Mouse (Mus musculus): Measurements from ENCODE around the gene Kidins220.

The Kidins220 gene

DNA sequence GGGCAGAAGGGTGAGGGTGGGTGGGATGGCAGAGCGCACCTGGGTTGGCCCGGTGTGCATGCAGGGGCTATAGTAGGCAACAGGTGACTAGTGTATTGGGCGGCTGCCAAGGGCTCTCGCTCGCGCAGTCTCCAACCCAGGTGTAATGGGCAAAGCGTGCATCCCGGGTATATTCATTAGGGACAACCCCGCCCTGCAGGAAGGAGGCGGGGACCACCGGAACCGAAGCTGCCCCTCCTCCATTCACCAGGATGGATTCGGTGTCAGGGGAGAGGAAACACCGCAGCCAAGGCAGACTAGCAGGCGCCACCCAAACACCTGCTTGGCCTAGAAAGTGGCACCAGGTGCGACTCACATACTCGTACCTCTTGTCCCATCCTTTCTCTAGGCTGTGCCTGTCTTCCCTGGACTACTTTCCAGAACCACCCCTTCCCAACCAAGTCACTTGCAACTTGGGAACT is 118.1 kb downstream of the Kidins220 start:
- peak; percentile 15 for DNase-seq (ENCODE audit: low spot score)

DNA sequence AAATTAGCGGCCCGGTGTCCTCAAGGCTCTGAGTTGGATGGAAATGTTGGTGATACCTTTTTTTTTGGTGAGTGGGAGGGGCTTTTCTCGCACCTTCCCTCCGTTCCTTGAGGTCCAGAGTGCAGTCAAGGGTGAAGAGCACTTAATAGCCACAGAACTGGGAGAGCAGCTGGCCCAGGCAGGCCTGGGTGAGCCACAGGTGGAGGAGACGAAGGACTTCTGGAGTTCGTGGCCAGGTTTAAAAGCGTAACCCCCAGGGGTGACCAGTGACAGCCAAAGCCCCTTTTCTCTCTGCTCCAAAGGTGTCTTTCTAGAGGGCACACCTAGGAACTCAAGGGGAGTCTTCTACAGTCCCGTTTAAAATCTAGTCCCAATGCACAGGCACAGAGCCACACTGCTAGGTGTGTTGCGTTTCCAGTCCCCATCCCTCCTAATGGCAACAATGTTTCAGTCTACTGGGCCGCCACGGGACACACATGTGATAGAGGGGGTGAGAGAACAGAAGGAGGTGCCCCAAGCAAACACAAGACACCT is 118.6 kb downstream of the Kidins220 start:
- DNase-seq (ENCODE audit: low spot score): no peak

DNA sequence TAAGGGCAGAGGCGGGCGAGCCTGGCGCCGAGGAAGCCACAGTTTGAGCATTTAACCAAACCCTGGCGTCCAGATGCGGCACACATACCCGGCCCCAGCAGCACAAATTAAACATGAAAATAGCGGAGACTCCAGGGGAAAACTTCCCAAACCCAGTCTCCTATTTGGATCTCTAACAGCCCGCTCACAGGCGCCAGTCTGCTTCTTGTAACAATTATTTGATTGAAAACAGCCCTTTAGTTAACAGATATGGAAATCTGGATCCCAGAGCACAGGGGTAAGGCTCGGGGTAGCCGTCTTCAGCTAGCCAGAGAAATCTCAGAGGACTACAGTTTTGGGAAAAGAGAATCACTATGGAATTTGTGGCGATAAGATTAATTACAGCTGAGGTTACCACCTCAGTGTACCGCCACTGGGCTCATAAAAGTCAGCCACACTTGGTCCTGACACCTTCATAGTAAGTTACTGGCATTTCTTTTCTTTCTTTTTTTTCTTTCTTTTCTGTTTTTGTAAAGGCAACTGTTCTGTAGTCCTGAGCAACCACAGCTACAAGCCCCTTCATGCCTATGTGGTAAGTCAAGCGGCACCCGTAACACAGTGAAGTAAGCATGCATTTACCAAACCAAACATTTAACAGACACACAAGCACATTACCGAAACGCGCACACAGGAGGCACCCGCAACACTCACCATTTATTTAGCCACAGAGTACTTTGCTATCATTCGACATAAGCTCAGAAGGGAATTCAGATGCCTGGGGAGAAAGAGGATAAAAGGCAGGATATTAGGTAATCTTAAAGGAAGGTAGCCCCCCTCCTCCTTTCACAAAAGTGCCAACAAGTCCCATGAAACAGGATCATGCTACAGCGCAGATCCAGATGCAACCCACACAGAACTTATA is 120.1 kb downstream of the Kidins220 start:
- DNase-seq (ENCODE audit: low spot score): no peak

DNA sequence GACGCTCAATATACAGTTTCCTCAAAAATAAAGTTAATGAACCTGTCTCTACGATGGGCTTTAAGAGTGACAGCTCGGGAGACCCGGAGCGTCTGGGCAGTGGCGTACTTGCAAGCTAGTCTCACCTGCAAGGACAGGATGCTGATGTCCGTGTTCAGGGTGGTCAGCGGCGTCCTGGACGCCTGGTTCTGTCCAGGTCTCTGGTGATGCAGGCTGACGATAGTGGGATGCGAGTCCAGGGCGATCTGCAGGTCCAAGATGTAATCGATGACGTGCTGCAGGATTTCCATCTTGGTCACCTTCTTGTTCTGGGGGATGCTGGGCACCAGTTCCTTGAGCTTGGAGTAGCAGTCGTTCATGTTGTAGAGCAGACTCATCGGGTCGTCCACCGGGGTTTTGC is 120.8 kb downstream of the Kidins220 start:
- DNase-seq (ENCODE audit: low spot score): no peak

DNA sequence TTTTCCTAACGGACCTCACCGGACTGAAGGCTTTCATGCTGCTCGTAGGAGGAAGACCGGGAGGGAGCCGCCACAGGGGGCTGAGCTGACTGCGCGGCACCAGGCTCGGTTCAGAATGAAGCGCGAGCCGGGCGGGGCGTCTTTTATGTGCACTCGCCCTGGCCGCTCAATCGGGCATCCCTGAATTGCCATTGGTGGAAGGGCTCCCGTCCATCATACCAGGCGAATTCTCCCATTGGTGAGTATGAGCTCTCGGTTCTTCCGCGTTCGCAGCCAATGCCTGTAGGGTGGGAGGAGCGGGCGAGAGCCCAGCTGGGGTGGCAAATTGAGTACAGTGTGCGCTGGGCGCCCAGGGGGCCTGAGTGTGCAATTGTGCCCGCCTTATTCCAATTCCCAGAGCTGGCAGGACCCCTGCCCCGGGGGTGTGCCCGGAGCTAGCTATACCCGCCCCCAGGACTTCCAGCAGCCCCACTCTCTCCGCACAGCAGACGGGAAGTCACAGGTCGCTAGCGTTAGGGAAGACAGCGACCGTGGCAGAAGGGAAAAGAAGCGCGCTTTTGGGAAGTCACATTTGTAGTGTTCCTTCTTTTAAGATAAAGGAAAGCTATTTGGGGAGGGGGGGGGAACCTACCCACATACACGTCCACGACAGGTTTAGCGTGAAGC is 121.4 kb downstream of the Kidins220 start:
- peak; percentile 97 for DNase-seq (ENCODE audit: low spot score)

DNA sequence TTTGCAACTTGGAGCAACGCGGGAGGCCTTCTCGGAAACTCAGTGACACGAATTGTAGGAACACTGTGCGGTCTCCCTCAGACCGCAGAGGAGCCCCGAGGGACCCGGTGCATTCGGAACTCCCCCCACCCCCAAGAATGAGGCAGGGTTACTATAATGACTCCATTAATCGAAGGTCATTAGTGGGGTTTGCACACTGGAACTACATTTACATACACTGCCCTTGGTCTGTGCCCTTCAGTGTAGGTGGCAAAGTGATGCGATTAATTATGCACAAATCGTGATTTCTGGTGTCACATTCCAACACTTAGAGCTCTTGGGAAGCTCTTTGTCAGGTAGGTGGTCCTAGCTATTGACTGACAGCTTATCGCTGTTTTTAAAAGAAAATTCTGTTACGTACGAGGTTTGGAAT is 121.9 kb downstream of the Kidins220 start:
- no peak for DNase-seq (ENCODE audit: low spot score)

DNA sequence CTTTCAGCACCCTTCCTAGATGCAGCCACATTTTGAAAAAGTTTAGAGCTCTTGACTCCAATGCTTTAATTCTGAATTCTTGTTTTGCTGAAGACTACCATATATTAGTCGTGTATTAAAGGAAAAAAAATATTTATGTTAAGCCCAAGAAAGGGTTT is 122.2 kb downstream of the Kidins220 start, which contains the start of gene Id2:
Gene Id2 (minus strand): TSS at position 89 of the 158 bp plus-strand sequence.
- DNase-seq (ENCODE audit: low spot score): no peak

DNA sequence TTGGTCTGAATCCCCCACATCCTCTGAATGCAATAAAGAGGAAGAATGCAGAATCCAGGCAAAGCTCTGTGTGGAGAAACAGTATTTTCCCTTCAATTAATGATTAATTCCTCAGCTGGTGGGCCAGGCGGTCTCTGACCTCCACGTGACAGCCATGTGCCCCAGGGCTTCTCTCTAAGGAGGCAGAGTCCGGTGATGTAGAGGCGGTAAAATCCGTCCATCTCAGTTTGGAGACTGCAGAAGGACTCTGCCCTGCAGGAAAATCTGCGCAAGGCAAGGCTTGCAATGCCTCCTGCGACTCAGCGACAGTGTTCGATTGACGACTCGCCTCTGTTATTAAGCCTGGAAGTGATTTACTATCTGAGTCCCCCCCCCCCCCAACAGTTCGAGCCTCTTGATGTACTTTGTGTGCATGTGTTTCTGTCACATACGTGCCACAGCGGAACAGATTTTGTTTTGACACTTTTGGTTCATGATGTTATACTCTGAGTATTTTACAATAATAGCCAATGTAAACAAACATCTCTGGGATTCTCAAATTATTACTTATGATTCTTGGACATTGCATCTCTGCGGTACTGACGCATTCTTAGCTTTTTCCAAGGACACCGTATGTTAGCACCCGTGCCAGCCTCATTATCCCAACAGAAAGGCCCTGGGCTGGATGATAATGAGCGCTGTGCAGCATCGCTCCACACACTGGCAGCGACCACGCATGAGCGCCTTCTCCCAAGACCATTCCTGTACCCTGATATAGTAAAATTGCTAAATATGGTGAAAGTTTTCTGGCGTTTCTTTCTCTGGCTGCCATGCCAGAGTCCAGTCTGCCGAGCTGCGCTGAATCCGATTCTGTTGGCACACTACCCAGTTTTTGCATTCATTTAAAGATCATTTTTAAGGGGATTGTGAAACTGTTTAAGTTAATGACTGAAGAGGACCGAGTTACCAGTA is 122.8 kb downstream of the Kidins220 start:
- peak; percentile 48 for DNase-seq (ENCODE audit: low spot score)

DNA sequence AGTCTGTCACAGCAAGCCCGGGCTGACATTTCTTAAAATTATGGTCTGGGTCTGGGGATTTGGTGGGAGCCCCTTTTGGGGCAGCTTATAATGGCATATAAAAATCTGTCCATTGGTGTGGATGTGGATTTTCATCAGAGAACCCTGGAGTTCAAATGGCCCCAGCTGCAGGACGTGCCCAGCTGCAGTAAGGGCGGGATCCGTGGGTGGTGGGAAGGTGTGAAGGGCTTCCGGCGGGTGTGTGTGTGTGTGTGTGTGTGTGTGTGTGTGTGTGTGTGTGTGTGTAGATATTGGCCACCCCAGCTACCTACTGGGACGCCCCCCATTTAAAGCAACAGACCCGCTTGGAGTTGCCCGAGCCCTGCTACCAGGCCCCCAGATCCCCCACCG is 123.4 kb downstream of the Kidins220 start:
- no peak for DNase-seq (ENCODE audit: low spot score)

DNA sequence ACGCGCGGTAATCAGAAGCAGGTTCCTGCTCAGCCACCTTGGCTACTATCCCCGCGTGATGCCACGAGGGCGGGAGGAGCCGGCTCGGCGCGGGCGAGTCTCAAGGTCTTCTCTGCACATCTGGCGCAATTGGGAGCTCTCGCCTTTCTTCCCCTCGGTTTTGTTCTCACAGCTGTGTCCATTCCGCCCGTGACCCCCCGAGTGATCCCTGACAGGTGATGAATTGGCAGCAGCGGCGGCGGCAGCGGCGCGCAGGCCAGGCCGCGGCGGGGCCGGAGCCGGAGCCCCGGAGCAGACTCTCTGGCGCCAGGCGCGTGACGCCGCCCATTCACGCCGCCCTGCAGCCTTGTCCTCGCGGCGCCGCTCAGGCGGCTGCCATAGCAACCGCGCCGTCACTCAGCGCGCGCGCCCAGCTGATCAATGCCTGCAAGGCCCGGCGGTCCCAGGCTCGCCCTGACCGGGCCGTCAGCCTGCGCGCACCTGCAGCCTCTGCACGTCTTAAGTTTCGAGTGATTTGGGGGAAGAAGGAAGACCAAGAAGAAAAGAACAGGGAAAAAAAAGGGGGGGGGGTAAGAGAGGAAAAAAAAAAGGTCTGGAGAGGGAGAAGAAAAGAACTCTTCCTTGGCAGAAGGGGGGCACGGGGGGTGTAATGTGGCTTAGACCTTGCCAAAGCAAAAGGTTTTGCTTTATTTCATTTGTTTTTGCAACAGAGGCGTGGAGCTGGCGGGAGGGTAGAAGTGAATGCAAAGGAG is 124.0 kb downstream of the Kidins220 start:
- DNase-seq (ENCODE audit: low spot score): peak; percentile 91

DNA sequence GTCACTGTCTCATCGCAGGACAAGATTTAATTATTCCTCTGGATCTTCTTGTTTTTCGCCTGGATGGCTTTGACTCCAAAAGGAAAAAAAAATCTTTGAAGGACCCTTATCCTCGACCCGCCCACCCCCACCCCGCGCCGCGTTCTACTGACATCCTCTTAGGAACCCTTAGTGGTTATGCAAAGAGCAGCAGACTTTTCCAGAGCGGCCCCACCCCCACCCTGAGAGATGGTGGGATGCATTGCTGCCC is 124.5 kb downstream of the Kidins220 start:
- DNase-seq (ENCODE audit: low spot score): peak; percentile 26

DNA sequence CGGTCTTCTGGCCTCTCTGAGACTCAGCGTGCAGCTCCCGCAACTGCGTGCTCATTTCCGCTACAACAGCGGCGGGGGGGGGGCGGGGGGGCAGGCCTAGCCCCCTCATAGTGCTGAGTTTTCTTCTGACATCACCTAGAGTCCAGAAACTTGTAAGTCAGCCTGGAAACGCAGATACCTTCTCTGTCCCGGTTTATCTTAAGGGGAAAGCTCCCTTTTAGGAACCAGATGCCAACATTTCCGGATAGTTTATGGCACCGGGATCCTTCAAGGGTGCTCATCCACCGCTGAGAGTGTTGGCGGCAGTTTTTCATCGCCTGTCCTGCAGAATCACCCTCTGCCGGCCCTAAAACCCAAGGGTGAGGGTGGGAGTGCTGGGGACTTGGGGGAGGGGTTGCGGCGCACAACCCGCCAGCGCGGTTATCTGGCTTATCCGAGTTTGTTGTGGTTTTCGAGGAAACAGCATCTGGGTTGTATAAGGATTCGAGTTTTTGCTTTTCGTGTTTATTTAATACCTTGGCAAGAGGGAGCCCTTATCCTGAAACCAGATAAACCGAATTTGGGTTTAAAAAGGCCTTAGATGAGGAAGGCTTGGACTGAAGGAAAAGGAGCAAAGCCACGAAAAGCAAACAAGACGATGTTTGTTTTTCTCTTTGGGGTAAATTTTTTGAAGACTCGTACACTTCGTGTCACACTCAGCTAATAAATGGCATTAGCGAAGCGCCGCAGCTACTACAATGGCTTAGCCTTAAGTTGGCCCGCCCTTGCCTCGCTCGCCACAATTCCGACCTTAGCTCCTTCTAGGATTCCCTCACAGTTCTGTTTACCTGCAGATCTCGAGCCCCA is 125.1 kb downstream of the Kidins220 start:
- DNase-seq (ENCODE audit: low spot score): peak; percentile 63

DNA sequence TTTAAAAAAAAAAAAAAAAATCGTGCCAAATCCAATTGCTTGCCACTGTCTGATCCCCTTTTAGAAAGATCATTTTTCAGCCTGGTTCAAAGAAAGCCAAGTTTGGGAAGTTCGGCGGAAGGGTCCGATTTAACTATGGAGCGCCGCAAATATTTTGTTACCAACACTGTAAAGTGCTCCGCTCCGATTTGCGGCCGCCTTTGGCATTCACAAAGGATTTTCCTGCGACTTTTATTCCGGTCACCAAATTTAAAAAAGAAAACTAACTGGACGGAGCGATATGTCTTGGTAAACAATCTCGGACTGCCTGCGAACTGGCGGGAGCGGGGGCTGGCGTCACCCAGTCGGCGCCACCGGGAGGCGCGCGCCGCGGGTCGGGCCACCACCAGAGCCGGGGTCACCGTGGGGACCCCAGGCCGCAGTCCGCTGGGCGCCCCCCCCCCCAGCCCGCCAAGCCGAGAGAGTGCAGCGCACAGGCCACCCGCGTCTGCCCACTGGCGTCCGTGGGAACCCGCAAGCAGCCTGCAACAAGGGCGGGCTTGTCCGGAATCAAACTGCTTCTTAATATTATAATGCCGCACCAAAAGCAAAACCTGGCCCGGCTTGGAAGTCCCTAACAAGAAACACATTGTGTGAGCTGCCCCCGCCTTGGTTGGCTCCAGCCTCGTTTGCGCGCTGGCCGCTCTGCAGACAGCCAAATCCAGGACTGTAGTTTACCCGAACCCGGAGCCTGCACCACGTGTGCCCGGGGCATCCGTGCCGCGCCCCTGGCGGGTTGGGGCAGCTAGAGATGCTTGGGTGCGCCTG is 125.9 kb downstream of the Kidins220 start:
- peak; percentile 36 for DNase-seq (ENCODE audit: low spot score)

DNA sequence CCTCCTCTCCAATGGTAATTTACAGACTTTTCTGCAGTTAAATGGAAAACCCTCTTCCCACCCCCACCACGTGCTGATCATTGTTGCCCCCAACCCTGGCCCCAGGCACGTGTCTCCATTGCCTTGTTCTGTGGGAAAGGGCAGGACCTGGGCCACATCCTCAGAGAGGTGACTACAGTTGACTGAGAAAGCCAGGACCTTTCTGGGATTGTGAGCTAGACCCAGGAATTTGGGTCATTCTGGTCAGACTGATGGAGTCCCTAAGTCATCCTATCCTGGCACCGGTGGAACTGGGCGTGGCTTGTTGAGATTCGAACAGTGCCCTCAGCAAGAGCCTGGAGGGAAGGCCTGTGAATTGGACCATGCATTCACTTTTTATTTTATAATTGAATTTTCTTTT is 126.7 kb downstream of the Kidins220 start:
- DNase-seq (ENCODE audit: low spot score): no peak

DNA sequence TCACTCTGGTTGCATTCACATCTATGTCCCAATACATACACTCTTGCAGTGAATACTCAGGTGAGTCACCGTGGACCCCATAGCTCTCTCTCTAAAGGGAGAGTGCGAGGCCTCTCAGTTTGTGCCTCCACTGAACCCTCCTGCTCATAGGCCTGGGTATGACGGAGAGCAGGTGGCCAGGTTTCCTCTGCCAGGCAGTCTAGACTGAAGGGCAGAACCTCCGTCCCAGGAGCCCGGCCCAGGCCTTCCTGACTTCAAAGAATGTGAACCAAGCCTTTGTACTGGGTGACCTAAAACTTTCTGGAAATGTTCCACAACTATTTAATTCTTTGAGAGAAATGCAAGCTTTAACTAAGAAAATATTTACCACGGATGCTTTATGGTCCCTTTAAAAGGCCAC is 129.2 kb downstream of the Kidins220 start:
- DNase-seq (ENCODE audit: low spot score): no peak

DNA sequence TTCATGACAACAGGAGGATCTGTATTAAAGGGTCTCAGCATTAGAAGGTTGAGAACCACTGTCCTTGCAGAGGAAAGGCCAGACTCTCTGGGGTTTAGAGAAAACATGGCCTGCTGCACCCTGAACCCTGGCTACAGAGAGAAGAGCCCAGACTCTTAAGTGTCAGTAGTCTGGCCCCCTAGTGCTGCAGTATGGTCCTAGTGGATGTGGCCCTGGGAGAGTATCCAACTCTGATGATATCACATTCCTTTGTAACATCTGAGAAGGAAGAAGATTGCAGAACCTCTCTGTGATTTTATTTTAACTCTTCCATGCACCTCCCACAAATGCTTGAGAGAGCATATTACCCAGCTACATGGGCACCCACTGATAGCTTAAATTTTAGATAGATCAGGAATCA is 129.8 kb downstream of the Kidins220 start:
- DNase-seq (ENCODE audit: low spot score): no peak

DNA sequence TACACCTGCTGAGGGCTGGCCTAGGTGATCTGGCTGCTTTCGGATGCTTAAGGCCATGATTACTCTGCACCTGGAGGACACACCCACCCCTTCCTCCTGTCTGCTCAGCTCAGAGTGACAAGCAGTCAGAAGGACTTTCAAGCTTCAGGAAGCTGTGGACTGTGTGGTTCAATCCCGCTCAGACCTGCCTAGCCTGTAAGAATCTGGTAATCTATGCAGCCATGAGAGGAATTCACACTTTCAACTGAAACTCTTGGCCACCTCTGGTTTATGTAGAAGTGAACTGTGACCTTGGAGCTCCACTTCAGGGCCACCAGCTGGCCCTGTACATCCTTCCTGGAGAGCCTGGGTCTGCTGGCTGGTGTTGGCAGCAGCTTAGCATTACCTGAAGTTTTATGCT is 134.1 kb downstream of the Kidins220 start:
- no peak for DNase-seq (ENCODE audit: low spot score)

DNA sequence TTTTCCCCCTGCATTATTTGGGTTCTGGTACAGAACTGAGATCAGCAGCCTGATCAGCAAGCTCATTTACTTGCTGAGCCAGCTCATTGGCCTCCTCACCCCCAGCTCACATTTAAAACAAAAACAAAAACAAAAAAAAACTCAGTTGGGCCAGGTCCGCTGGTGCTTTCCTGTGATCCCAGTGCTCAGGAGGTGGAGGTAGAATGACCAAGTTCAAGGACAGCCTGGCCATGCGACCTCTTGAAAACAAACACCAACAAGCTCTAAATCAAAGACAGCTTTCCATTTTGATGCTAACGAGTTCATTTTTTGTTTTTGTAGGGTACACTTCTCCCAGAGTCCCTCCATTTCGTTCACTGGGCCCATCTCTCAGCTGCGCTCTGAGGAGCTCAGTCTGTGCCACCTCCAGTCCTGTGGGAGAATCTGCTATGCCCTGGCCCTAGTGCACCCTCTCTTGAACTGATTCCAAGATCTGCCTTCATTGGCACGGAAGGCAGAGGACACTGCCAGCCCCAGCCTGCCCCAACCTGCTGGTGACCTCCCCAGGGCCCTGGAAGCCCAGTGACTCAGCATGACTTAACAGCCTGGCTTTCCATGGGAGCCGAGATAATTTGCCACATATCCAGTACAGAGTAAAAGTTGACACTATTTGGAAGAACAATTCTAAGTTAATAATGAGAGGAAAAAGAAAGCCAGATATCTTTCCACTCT is 135.4 kb downstream of the Kidins220 start:
- DNase-seq (ENCODE audit: low spot score): peak; percentile 66

DNA sequence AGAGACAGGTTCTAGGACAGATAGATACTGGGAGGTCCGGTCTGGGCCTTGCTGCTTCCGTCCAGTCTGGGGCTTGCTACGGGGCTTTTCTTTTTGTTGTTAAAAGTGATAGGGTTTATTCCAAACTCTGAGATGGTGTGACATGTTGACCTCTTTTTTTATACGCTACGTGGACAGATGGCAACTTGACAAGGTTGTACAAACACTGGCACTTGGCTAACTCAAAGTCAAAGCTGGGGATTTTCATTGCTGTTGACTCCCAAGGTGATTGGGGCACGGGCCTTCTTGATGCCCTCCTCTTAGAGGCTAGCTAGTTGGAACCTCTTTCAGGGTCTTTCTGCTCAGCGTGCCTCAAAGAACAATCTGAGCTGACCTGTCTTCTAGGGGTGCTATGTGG is 136.0 kb downstream of the Kidins220 start:
- no peak for DNase-seq (ENCODE audit: low spot score)

Data from ovary, adult 18-20 months (tissue).